Mouse (Mus musculus): ENCODE data around the gene C1qa.

DNA sequence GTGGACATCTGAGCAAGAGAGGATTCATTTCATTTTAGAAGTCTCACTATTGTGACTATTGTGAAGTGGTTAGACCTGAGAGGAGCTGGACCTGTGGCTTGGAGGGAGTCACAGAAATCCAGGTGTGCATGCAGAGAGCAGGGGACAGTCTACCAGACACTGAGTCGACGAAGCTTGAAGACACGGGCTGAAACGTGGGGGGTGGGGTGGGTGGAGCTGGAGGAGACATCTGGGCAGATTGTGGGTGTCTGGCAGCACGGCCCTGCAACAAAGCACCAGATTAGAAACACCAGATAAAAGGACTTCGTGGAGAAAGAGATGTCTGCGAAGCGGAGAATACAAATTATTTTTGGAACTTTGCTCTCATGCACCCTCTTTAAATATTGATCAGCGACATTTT is 35.1 kb downstream of the C1qa start:
- TF ChIP-seq KAT2A (IDR thresholded peaks at IDR 0.05; ENCODE audit: insufficient replicate concordance, low read length) (no peak), CTCF (conservative IDR thresholded peaks at IDR 0.05 in 1 of 2, IDR thresholded peaks at IDR 0.05 in 1 of 2; ENCODE audit: low read depth in 2 of 2, low read length in 2 of 2) (no peak), POLR2A (IDR thresholded peaks at IDR 0.05; ENCODE audit: low read depth, low read length) (no peak), BHLHE40 (IDR thresholded peaks at IDR 0.05; ENCODE audit: low read depth, low read length) (no peak), MAX (IDR thresholded peaks at IDR 0.05; ENCODE audit: low read length) (no peak), MAZ (IDR thresholded peaks at IDR 0.05; ENCODE audit: low read depth, low read length) (no peak), ZNF384 (IDR thresholded peaks at IDR 0.05; ENCODE audit: low read depth, low read length) (no peak), ELF1 (IDR thresholded peaks at IDR 0.05; ENCODE audit: low read depth, low read length) (no peak), UBTF (IDR thresholded peaks at IDR 0.05; ENCODE audit: low read depth, low read length) (no peak), ZC3H11A (IDR thresholded peaks at IDR 0.05; ENCODE audit: low read depth, low read length) (no peak), USF1 (IDR thresholded peaks at IDR 0.05; ENCODE audit: low read depth, low read length) (no peak), NRF1 (IDR thresholded peaks at IDR 0.05; ENCODE audit: low read depth, low read length) (no peak)
